Mouse (Mus musculus) liver, adult 2 months (tissue): ENCODE results near the gene Dpf3.

ENCODE experiments used
- CTCF ChIP-seq: fragments of 200-500 bp; IDR thresholded peaks from 2 replicates; pipeline ENCODE4 v1.5.1; 2011; ENCODE audit warnings: low read depth, low read length, control low read depth
- POLR2A ChIP-seq: fragments of 200-500 bp; IDR thresholded peaks from 2 replicates; pipeline ENCODE4 v1.6.1; 2011; ENCODE audit warnings: low read length, control low read depth; ENCODE audit not compliant: insufficient read depth; ENCODE audit errors: extremely low read depth

DNA sequence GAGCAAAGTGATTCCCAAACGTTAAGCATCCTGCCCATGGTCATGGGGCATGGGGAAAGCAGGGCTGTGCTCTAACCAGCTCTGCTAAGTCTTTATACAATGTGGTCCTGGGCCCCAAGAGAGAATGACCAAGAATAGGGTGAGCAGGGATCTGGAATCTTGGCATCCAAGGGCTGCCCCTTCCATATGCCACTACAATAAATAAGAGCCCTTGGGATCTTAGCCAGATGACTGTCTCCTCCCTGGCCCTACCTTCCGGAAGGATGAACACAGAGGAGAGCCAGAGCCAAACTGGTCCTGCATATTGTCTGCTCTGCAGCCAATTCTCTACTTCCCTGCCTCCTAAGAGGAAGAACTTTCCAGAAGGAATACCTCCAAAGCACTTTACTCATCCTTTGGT, 238.9 kb downstream of the Dpf3 start:
- no peak for TF ChIP-seq CTCF
- no peak for TF ChIP-seq POLR2A
